Comparison of ENCODE assay signal across 9 mouse cellular contexts in the genomic region with DNA sequence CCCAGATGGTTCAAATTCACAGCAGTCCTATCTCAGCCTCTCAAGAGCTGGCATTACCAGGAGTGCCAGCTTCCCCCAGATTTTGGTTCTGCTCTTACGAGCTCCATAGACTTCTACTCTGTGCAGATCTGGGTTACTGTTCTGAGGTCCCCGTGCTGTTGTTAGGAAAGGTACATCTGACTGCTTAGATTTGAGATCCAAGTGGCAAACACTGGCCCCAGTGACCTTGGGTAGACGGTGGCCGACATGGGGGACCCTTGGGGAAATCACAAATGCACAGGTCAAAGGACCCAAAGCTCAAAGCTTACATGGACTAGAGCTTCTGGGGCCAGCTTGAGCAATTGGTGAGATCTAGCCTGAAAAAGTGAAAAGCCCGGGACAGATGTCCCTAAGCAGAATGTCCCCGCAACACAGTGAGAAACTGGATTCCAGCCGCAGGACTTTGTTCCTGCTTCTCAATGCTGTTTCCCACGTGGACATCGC. TPM values are rescaled to one million over a fixed set of nuclear protein-coding genes. Genes with fewer than 3 reads are reported as not detected.
A peak's percentile ranks its signal among the peaks of the same experiment; 100 is the strongest.
DNase-seq lines count a peak whose midpoint lies in the region; ATAC-seq lines count a peak whose summit lies in the region.
"Had no signal": no experiment of that assay in that cellular context is flagged by ENCODE, and none has a peak within 500 bp of the region (broad histone marks: within the 10 kb centered on the region; RNA-seq: fewer than 3 reads in every experiment).

No protein-coding gene starts in this region.

- no peak for DNase-seq in heart, adult 8-10 months (ENCODE audit: low spot score)
- DNase-seq in ES-CJ7 (ENCODE audit: low read depth, low spot score): peak; percentile 49
- no peak for DNase-seq in hindbrain, embryonic 11.5 days (ENCODE audit: low spot score)
- DNase-seq in midbrain, embryonic 11.5 days (ENCODE audit: low spot score, missing footprints): peak; percentile 90
- no peak for DNase-seq in cerebellum, postnatal 14 days
- no peak for DNase-seq in layer of hippocampus, adult 9-10 months (ENCODE audit: low spot score)
- no peak for DNase-seq in urinary bladder, postnatal 14 days (ENCODE audit: low spot score)

- no peaks in the 10 kb centered on the region for H3K9me3 ChIP-seq in heart, embryonic 12.5 days (replicated peaks)
- no peaks in the 10 kb centered on the region for H3K9me3 ChIP-seq in hindbrain, embryonic 11.5 days (ENCODE audit: control insufficient read depth, low read length)
- no peaks in the 10 kb centered on the region for H3K9me3 ChIP-seq in midbrain, embryonic 11.5 days (ENCODE audit: control insufficient read depth, low read length)

- peaks cover 44% of the 10 kb centered on the region for H3K4me1 ChIP-seq in heart, embryonic 12.5 days (replicated peaks)
- peaks cover 16% of the 10 kb centered on the region for H3K4me1 ChIP-seq in hindbrain, embryonic 11.5 days (replicated peaks; ENCODE audit: control insufficient read depth, insufficient read depth, low read length)
- H3K4me1 ChIP-seq in midbrain, embryonic 11.5 days (ENCODE audit: control insufficient read depth, insufficient read depth, low read length): peaks cover 23% of the 10 kb centered on the region

- peak overlapping the region; percentile 93 for H3K4me2 ChIP-seq in heart, embryonic 12.5 days
- peak overlapping the region; percentile 64; the same call in 1 of the 2 replicates for H3K4me2 ChIP-seq in hindbrain, embryonic 11.5 days (replicated peaks; ENCODE audit: low read depth, low read length)
- H3K4me2 ChIP-seq in midbrain, embryonic 11.5 days: peak overlapping the region; percentile 96; the same call in 1 of the 2 replicates

- peaks cover 72% of the 10 kb centered on the region for H3K36me3 ChIP-seq in heart, embryonic 12.5 days
- H3K36me3 ChIP-seq in hindbrain, embryonic 11.5 days (ENCODE audit: control insufficient read depth, insufficient read depth, low read length): peaks cover 5% of the 10 kb centered on the region
- peaks cover 17% of the 10 kb centered on the region for H3K36me3 ChIP-seq in midbrain, embryonic 11.5 days (ENCODE audit: control insufficient read depth, insufficient read depth, low read length)

- peak overlapping the region; percentile 89; the same call in 1 of the 2 replicates for H3K9ac ChIP-seq in heart, embryonic 12.5 days
- no peak overlapping the region for H3K9ac ChIP-seq in hindbrain, embryonic 11.5 days (ENCODE audit: low read depth, low read length)
- no peak overlapping the region for H3K9ac ChIP-seq in midbrain, embryonic 11.5 days (ENCODE audit: low read length)

- ATAC-seq in heart, embryonic 12.5 days (ENCODE audit: insufficient number of reproducible peaks, low FRiP score): no peak
- no peak for ATAC-seq in hindbrain, embryonic 11.5 days (ENCODE audit: low FRiP score)
- ATAC-seq in midbrain, embryonic 11.5 days (ENCODE audit: low FRiP score): no peak

- H3K27me3 ChIP-seq in heart, embryonic 12.5 days (replicated peaks): no peaks in the 10 kb centered on the region
- no peaks in the 10 kb centered on the region for H3K27me3 ChIP-seq in hindbrain, embryonic 11.5 days (ENCODE audit: control insufficient read depth, insufficient read depth, low read length)
- no peaks in the 10 kb centered on the region for H3K27me3 ChIP-seq in midbrain, embryonic 11.5 days (ENCODE audit: control insufficient read depth, insufficient read depth, low read length)

- peak overlapping the region; percentile 67 for H3K27ac ChIP-seq in heart, embryonic 12.5 days (ENCODE audit: poor library complexity, severe bottlenecking)
- 0 out of 2 replicates have a peak overlapping the region, but pooled peaks have one; percentile 3 for H3K27ac ChIP-seq in hindbrain, embryonic 11.5 days (ENCODE audit: low read depth, low read length)
- H3K27ac ChIP-seq in midbrain, embryonic 11.5 days (ENCODE audit: low read depth, low read length): no peak overlapping the region; the same call in 1 of the 2 replicates

- 45% methylated on average over 9 of the region's 9 CpGs for WGBS in heart, embryonic 12.5 days
- WGBS in hindbrain, embryonic 11.5 days: 52% methylated on average over 9 of the region's 9 CpGs
- 57% methylated on average over 9 of the region's 9 CpGs for WGBS in midbrain, embryonic 11.5 days

- peak overlapping the region; percentile 75; the same call in 1 of the 2 replicates for H3K4me3 ChIP-seq in heart, embryonic 12.5 days
- H3K4me3 ChIP-seq in hindbrain, embryonic 11.5 days (ENCODE audit: low read depth, low read length): peak overlapping the region; percentile 84; the same call in 1 of the 2 replicates
- peak overlapping the region; percentile 87; the same call in 1 of the 2 replicates for H3K4me3 ChIP-seq in midbrain, embryonic 11.5 days (ENCODE audit: low read depth, low read length)

RNA-seq across cellular contexts. Expression of a gene that starts 2.9 kb away (rescaled TPM):
- polyA plus RNA-seq in heart, embryonic 12.5 days (2016; fragmentation: Nextera tagmentation; extraction: Ambion mirVana): 4,047 and 4,171 TPM in 2 replicates
- 100 to 1,000 TPM; 164 to 329 (median 254) TPM for total RNA-seq in heart, adult 8-10 months (2022)
- 5,748 and 5,943 TPM in 2 replicates for polyA plus RNA-seq in hindbrain, embryonic 11.5 days (2014; fragmentation: Nextera tagmentation; extraction: Ambion mirVana)
- 5,242 and 5,528 TPM in 2 replicates for polyA plus RNA-seq in midbrain, embryonic 11.5 days (2014; fragmentation: Nextera tagmentation; extraction: Ambion mirVana)

RNA-seq across cellular contexts. Expression of a gene that starts 9.9 kb away (rescaled TPM):
- polyA plus RNA-seq in heart, embryonic 12.5 days (2016; fragmentation: Nextera tagmentation; extraction: Ambion mirVana): 139 and 151 TPM in 2 replicates
- total RNA-seq in heart, adult 8-10 months (2022): 10 to 100 TPM; 24.3 to 26.9 (median 26.2) TPM
- 128 and 196 TPM in 2 replicates for polyA plus RNA-seq in hindbrain, embryonic 11.5 days (2014; fragmentation: Nextera tagmentation; extraction: Ambion mirVana)
- 169 and 201 TPM in 2 replicates for polyA plus RNA-seq in midbrain, embryonic 11.5 days (2014; fragmentation: Nextera tagmentation; extraction: Ambion mirVana)

RNA-seq across cellular contexts. Expression of a gene that starts 18.9 kb away (rescaled TPM):
- 80.7 TPM in 2 replicates for polyA plus RNA-seq in heart, embryonic 12.5 days (2016; fragmentation: Nextera tagmentation; extraction: Ambion mirVana)
- 10 to 100 TPM; 23.1 to 31.5 (median 26.8) TPM for total RNA-seq in heart, adult 8-10 months (2022)
- polyA plus RNA-seq in hindbrain, embryonic 11.5 days (2014; fragmentation: Nextera tagmentation; extraction: Ambion mirVana): 168 and 178 TPM in 2 replicates
- polyA plus RNA-seq in midbrain, embryonic 11.5 days (2014; fragmentation: Nextera tagmentation; extraction: Ambion mirVana): 168 and 171 TPM in 2 replicates

RNA-seq across cellular contexts. Expression of a gene that starts 22.1 kb away (rescaled TPM):
- 115 and 121 TPM in 2 replicates for polyA plus RNA-seq in heart, embryonic 12.5 days (2016; fragmentation: Nextera tagmentation; extraction: Ambion mirVana)
- total RNA-seq in heart, adult 8-10 months (2022): 100 to 1,000 TPM; 106 to 122 (median 112) TPM
- polyA plus RNA-seq in hindbrain, embryonic 11.5 days (2014; fragmentation: Nextera tagmentation; extraction: Ambion mirVana): 29.2 and 30.6 TPM in 2 replicates
- polyA plus RNA-seq in midbrain, embryonic 11.5 days (2014; fragmentation: Nextera tagmentation; extraction: Ambion mirVana): 26.5 and 26.8 TPM in 2 replicates

RNA-seq across cellular contexts. Expression of a gene that starts 24.9 kb away (rescaled TPM):
- 0.87 TPM in 2 replicates for polyA plus RNA-seq in heart, embryonic 12.5 days (2016; fragmentation: Nextera tagmentation; extraction: Ambion mirVana)
- not detected for total RNA-seq in heart, adult 8-10 months (2022)
- polyA plus RNA-seq in hindbrain, embryonic 11.5 days (2014; fragmentation: Nextera tagmentation; extraction: Ambion mirVana): 0.40 and 0.54 TPM in 2 replicates
- 0.15 TPM in 1 of 2 replicates, not detected in the other for polyA plus RNA-seq in midbrain, embryonic 11.5 days (2014; fragmentation: Nextera tagmentation; extraction: Ambion mirVana)
- total RNA-seq: neutrophil, adult 5-6 weeks had no signal

Comparison
In these comparisons a context has a peak if more than half of its experiments do, and no peak if none do; other contexts are left out.
1. DNase-seq: peak in ES-CJ7 (single experiment) and midbrain, embryonic 11.5 days (single experiment); none in heart, adult 8-10 months (single experiment), hindbrain, embryonic 11.5 days (single experiment), cerebellum, postnatal 14 days (0 of 2), layer of hippocampus, adult 9-10 months (single experiment) and urinary bladder, postnatal 14 days (single experiment).
2. Peak in every context shown above with its lines, with median percentiles within 50 percentile points of each other: H3K4me2 ChIP-seq and H3K4me3 ChIP-seq.